Mouse (Mus musculus): Measurements from ENCODE around the gene Fancg.

DNA sequence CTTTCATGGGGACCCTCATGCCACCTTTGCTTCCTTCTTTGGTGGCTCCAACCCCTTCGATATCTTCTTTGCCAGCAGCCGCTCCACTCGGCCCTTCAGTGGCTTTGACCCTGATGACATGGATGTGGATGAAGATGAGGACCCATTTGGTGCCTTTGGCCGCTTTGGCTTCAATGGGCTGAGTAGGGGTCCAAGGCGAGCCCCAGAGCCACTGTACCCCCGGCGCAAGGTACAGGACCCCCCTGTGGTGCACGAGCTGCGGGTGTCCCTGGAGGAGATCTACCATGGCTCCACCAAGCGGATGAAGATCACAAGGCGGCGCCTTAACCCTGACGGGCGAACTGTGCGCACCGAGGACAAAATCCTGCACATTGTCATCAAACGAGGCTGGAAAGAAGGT is 53.7 kb downstream of the Fancg start:
- TF ChIP-seq CEBPB (IDR thresholded peaks at IDR 0.05; ENCODE audit: low read depth) (no peak), CTCF (IDR thresholded peaks at IDR 0.05; ENCODE audit: control insufficient read depth, insufficient read depth, insufficient read length) (no peak), MAX (IDR thresholded peaks at IDR 0.05) (no peak), MYOG (IDR thresholded peaks at IDR 0.05; ENCODE audit: control insufficient read depth, extremely low read depth, insufficient read length) (no peak), MYOD1 (IDR thresholded peaks at IDR 0.05; ENCODE audit: control insufficient read depth, insufficient read length, low read depth) (no peak)

All from C2C12 (cell line).